Mouse (Mus musculus) layer of hippocampus, postnatal 25 days (tissue): ENCODE measurements around the gene Emilin2. TPM values are rescaled to one million over a fixed set of nuclear protein-coding genes. Genes with fewer than 3 reads are reported as not detected.

Experiments used
- DNase-seq, 2 experiments: peaks; one replicate each; pipeline ENCODE4 v3.0.0; 2022; ENCODE audit warnings: mixed read lengths in 2 of 2, low spot score in 1 of 2; ENCODE audit errors: extremely low spot score in 1 of 2
- total RNA-seq, 2 experiments: library from RNA; stranded (reverse); gene quantifications; 2 replicates each; pipeline ENCODE4 v1.2.3; 2021

The Emilin2 gene
- total RNA-seq, 2 experiments from 2014 or later: 2.3 to 3.8 TPM

- DNase-seq: no peak
Measured at GRCm38 (mm10) chr17:71301413-71301812, 10.4 kb downstream of the Emilin2 start.

GRCm38 (mm10) chr17:71300338-71300737 lies 11.4 kb downstream of the Emilin2 start:
- DNase-seq: no peak

DNA sequence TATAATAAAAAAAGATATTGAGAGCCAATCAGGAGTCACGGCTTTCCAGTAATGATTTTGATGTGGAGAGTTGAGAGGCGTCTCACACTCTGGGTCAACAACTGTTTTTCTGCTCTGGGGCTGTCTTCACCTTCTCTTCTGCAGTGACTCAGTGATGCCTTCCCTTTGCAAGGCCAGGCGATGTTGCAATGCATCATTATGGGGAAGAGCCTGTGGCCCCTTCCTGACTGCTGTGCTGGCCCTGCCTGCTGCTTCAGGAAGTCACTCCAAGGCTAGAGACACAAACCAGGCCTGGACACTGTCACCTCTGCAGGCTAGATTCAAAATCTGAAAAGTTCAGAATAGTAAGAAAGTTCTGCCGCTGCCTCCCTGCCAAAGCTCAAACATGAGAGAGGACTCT lies 11.9 kb downstream of the Emilin2 start:
- no peak for DNase-seq

GRCm38 (mm10) chr17:71294570-71294969 lies 17.2 kb downstream of the Emilin2 start:
- DNase-seq: no peak

DNA sequence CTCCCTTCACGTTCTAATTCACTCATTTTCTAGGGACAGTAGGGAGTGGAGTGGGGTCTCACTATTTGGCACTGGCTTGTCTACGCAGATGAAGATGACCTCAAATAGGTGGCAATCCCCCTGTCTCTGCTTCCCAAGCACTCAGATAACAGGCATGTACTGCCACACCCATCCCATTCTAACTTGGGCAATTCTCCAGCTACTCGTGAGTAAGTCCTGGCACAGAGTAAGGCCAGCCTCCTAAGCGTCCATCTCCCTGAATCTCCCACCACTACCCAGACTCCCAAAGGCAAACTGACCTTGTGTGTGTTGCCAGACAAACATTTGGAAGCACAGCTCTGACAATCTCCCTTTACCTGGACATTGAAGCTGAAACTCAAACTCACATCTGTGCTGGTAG lies 18.9 kb downstream of the Emilin2 start:
- DNase-seq: no peak

DNA sequence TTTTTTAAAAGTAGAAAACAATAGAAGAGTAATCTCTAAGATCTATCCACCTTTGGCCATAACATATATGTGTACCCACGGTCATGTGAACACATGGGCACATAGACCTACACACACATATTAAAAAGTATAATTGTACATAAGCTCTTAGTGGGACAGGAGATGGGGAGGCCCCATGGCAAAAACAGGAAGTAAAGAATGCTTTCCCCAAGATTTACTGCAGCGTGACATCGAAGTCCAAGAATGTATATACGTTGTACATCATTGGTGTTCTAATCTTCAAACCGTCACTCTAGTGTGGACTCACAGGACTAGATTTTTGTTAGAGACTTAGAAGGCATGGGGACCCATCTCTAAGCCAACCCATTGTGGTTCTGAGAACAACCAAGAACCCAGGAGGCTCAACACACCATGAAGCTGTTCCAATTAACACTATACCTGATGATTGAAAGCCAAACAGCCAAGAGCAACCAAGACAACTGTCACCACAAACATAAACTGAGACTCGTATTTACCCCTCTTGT lies 19.8 kb downstream of the Emilin2 start:
- no peak for DNase-seq

DNA sequence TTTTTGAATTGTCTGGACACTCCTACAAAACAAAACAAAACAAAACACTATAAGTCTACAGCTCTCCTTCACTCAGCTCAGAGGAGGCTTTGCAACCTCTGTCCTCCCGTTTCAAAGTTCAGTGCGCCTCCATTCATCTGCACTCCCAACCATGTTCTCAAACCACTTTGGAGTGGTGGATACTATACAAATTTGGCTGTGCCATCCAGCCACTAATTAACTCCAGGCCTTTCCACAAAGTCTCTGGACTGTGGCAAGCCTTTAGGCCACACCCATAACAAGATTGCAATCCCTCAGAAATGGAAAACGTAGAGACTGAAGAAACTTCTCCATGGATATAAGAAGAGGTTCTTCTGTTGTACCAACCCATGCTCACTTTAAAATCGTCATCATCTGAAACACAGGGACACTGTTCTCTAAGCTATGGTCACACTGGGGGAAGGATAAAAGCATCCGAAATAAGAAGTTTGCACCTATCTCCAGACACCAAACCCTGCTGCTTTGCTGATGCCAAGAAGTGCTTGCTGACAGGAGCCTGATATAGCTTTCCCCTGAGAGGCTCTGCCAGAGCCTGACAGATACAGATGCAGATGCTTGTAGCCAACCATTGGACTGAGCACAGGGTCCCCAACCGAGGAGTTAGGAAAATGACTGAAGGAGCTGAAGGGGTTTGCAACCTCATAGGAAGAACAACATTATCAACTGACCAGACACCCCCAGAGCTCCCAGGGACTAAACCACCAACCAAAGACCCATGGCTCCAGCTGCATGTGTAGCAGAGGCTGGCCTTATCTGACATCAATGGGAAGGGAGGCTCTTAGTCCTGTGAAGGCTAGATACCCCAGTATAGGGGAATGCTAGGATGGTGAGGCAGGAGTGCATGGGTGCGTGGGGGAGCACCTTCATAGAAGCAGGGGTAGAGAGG lies 21.0 kb downstream of the Emilin2 start:
- DNase-seq: no peak

DNA sequence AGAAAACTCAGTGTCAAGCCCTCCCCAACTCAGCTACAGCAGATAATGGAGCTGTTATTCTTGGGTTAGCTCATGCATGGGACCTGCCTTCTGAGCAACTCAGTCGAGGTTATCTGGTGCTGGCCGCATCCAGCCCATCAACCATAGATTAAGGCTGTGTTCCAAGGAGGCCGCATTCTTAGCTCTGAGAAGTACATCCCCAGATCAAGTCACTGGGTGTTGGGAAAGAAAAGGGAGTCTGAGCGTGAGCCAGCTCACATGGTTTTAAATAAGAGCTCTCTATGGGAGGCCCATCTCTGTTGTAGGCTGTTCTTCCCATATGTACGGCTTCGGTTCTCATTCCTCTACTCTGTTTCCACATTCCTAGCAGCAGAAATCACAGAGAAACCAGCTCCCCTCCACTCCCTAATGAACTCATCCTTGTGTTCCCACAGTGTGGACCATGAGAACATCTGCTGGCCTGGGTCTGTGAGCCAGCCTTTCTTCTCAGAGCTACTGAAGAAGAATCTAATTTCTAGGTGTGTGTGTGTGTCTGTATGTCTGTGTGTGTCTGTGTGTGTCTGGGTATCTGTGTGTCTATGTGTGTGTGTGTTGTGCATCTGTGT lies 22.1 kb downstream of the Emilin2 start:
- DNase-seq: no peak

DNA sequence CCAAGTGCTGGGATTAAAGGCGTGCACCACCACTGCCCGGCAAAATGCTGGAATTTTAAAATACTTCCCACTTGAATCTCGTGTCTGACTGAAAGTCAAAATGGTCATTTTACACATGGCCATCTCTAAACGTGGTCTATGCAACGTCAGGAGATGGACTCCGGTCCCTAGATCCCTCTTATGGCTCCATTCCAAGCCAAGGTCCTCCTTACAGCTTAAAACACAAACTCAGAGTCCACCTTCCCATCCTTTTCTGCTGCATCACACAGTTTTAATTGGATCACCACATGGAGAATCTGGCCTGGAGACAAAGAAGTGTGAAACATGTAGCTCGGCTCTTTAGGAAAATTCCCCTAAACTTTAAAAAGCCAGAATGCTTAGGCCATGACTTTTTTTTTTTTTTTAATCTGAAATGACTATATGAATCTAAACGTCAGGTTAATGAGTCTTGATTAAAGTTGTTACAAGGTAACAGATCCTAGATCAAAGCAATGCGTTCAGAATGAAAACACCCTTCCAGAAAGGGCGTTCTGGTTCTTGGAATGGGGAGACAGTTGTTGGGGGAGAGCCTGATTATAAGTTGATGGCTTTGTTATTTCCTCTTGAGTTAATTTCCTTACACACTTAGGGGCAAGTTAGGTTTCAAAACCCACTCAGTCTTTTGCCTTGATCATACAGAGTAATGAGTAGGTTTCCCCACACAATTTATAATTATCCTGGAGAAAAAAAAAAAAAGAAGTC lies 22.8 kb downstream of the Emilin2 start:
- DNase-seq: no peak

DNA sequence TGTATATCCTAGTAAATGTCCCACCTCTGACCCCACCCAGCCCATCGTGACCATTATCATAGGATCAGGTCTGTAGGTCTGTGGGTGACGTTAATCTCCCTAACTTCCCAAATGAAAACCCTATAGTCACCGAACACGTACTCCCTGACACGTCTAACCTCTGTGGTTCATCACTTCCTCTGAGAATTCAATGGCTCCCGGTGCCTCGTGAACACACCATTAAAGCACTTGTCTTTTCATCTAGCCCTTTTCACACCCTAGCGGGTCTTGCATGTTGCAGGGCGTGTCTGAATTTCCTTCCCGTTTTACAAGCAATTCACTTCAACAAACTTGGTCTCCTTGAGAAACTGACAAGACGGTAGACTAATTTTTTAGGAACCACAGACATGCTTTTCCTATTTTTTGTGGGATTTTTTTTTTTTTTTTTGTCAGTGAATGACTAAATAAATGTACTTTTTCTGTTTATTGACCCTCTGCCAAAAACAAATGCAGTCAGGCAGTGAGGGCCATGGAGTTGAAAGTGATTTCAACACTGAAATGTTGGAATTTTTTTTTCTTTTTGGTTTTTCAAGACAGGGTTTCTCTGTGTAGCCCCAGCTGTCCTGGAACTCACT lies 23.5 kb downstream of the Emilin2 start:
- no peak for DNase-seq

DNA sequence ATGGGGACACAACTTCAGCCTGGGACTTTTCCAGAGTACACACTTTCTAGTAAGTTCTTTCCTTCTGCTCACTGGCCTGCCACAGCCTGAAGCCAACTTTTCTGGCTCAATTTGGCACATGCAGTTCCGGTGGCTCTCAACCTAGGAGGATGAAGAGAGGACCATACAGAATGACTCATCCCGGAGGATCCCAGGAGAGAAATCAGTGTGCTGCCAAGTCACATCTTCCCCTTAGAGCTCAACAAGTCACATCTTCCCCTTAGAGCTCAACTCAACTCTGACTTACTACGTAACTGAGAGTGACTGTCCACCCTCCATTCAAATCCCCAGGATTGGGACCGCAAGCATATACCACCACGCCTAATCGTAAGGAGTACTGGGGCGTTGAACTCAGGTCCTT lies 24.2 kb downstream of the Emilin2 start:
- no peak for DNase-seq

DNA sequence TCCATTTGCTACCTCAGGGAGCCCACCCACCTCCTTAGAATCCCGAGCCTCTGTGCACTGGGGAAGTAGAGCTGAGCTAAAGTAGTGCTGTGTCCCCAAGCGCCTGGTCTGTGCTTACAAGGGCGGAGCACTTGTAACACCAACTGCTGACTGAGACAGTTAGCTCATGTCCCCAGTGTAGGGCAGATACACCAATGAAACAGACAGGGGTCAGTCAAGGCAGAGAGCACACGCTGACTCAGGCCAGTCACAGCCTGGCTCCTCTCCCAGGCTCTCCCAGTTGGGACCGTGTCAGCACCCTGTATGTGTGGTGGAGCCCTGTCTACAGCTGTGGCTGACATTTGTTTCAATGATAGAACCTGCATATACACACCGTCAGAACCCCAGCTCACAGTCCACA lies 25.8 kb downstream of the Emilin2 start:
- no peak for DNase-seq

GRCm38 (mm10) chr17:71284890-71285289 lies 26.9 kb downstream of the Emilin2 start:
- DNase-seq: no peak

GRCm38 (mm10) chr17:71283237-71283636 lies 28.5 kb downstream of the Emilin2 start:
- no peak for DNase-seq

- no peak for DNase-seq
Measured at GRCm38 (mm10) chr17:71282716-71283115, 29.1 kb downstream of the Emilin2 start.

DNA sequence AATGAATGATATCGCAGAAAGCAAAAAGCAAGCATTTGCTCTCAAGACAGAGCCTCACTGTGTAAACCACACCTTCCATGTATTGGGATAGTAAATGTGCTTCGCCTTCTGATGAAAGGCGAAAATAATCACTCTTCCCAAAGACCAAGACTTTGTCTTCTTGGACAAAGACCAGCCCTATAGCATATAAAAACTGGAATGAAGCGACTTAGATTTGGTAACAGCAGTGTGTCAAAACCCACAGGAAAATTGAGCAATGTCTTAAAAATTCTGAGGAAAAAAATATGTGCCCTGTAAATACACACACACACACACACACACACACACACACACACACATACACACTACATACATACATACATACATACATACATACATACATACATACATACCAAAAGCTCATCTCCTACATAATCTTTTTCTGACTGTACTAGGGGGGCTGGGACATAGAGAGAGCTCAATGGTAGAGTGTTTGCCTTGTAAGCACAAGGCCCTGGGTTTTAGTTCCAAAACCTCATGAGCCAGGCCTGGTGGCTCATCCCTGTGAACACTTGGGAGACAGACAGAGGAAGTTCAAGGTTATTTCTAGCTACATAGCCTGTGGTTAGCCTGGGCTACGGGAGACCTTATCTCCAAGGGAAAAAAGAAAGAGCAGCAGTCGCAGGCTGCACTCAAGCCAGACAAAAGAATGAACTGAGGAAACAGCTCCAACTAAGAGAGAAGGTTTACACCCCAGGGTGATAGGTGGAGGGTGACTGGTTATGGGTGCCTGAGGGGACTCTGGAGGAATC lies 33.9 kb downstream of the Emilin2 start:
- DNase-seq: no peak

- no peak for DNase-seq
Measured at GRCm38 (mm10) chr17:71276771-71277170, 35.0 kb downstream of the Emilin2 start.

DNA sequence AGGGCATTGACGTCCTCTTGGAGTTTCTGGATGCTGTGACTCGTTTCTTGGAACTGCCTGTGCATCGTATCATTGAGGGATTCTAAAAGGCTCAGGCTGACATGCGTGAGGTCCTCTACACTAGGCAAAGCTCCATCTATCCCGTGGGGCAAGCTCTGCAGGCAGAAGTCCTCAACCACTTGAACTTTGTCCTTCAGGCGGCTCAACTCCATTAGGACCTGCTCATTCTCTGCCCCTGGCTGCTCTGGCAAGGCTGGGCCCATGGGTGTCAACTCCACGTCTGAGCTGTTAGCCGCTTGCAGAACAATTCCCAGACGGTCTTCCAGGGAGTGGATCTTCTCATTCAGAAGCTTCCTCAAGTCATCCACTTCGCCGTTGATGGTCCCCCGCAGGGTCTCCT lies 37.9 kb downstream of the Emilin2 start:
- DNase-seq: no peak

DNA sequence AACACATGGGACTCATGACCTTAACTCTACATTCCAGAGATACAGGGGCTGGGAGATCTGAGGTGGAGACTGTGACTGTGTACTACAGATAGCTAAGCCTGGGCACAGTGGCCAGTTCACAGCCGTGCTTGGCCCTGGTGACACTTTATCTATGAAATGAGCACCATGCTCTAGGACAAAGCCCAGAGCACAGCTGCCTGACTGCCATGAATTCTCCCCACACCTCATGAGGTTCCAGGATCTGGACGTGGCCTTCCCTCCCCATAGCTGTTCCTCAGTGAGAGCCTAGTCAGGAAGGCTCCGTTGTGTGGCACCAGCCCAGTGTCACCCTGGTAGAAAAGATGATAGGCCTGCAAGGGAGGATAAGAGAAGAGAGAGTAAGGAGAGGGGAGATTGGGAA lies 43.2 kb downstream of the Emilin2 start:
- no peak for DNase-seq

- DNase-seq: no peak
Measured at GRCm38 (mm10) chr17:71268152-71268551, 43.6 kb downstream of the Emilin2 start.
